Mouse (Mus musculus) C2C12 (cell line): ENCODE data around the gene Ror1. TPM values are rescaled to one million over a fixed set of nuclear protein-coding genes. Genes with fewer than 3 reads are reported as not detected.

ENCODE experiments used
- H3K27me3 ChIP-seq: one replicate; pipeline ENCODE4 v1.6.1; 2011; ENCODE audit not compliant: control insufficient read depth, insufficient read depth, insufficient read length
- H3K36me3 ChIP-seq: one replicate; pipeline ENCODE4 v1.6.1; 2011; ENCODE audit not compliant: control insufficient read depth, insufficient read depth
- H3K4me3 ChIP-seq: one replicate; pipeline ENCODE4 v1.5.1; 2011; ENCODE audit warnings: mild to moderate bottlenecking, control low read depth; ENCODE audit not compliant: poor library complexity, insufficient read depth, severe bottlenecking
- H3K79me2 ChIP-seq: one replicate; pipeline ENCODE4 v1.6.1; 2011; ENCODE audit not compliant: control insufficient read depth, insufficient read depth
- H3K79me3 ChIP-seq: one replicate; pipeline ENCODE4 v1.6.1; 2011; ENCODE audit warnings: low read depth, control low read depth
- H3ac ChIP-seq: one replicate; pipeline ENCODE3; 2011; ENCODE audit warnings: low read depth; ENCODE audit not compliant: control insufficient read depth, insufficient read length
- CEBPB ChIP-seq: IDR thresholded peaks from one replicate; pipeline ENCODE4 v1.6.1; 2011; ENCODE audit warnings: low read depth, mild to moderate bottlenecking, control low read depth, moderate library complexity
- CTCF ChIP-seq: IDR thresholded peaks from one replicate; pipeline ENCODE4 v1.5.1; 2011; ENCODE audit not compliant: control insufficient read depth, insufficient read depth, insufficient read length
- FOSL1 ChIP-seq: IDR thresholded peaks from one replicate; pipeline ENCODE4 v1.8.0; 2011; ENCODE audit warnings: mild to moderate bottlenecking, low read length; ENCODE audit not compliant: poor library complexity, insufficient read depth, severe bottlenecking
- MAX ChIP-seq: IDR thresholded peaks from one replicate; pipeline ENCODE4 v1.6.1; 2011; ENCODE audit warnings: mild to moderate bottlenecking, control low read depth
- MYOD1 ChIP-seq: IDR thresholded peaks from one replicate; pipeline ENCODE4 v1.6.1; 2011; ENCODE audit warnings: low read depth; ENCODE audit not compliant: control insufficient read depth, insufficient read length
- MYOG ChIP-seq: IDR thresholded peaks from one replicate; pipeline ENCODE4 v1.6.1; 2011; ENCODE audit not compliant: control insufficient read depth, insufficient read length; ENCODE audit errors: extremely low read depth
- USF1 ChIP-seq: IDR thresholded peaks from one replicate; pipeline ENCODE4 v1.6.1; 2011; ENCODE audit warnings: low read depth, mild to moderate bottlenecking, control low read depth, moderate library complexity
- polyA plus RNA-seq: library from polyadenylated mRNA; unstranded; fragments of >200 nt; fragmentation: generic; extraction: Trizol; gene quantifications from one replicate; pipeline ENCODE4 v1.2.1, GENCODE M21; 2012; ENCODE audit warnings: missing spikeins

Gene Ror1
- polyA plus RNA-seq, 1 experiment: 0.04 TPM

DNA sequence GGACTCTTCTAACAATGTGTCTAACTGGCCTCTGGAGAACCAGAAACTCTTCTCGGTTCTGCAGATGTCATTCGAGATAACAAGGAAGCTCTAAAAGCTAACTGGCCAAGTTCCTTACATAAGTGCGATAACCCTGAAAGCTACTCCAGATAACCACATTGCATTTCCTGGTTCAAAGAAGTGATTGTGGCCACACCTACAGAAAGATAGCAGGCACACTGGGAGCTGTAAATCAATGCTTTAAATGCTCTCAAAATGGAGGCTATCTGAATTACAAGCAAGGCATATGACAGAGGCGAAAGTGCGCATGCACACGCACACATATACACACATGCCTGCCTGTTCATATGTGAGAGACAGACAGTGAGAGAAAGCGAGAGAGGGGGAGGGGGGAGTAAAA is 136.9 kb downstream of the Ror1 start:
- TF ChIP-seq USF1 (no peak), CEBPB (no peak), MAX (no peak), CTCF (no peak), MYOG (no peak)
- Histone ChIP-seq H3K79me2 (no peaks in the 10 kb centered on the region), H3K4me3 (no peak overlapping the region), H3K27me3 (no peaks in the 10 kb centered on the region), H3ac (no peak overlapping the region), H3K36me3 (no peaks in the 10 kb centered on the region), H3K79me3 (no peaks in the 10 kb centered on the region)

DNA sequence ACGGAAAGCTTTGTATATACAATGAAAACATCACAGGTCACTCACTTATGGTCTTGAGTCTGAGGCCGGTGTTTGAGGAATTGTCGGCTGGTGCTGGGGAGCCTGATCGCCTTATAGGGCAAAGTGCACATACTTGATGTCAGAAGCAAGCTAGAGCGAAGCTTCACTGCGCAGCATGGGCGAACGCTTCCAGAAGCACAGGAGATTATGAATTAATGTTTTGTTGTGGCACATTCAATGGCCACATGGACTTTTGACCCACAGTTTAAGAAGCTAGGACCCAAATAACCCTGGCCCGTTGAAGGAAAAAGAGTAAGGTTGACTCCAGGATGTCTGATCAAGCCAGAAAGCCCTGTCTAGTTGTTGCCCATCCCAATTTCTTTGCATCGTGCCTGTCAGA is 138.2 kb downstream of the Ror1 start:
- Histone ChIP-seq H3K36me3 (no peaks in the 10 kb centered on the region), H3ac (no peak overlapping the region)

GRCm38 (mm10) chr4:100236339-100236738 is 140.7 kb downstream of the Ror1 start:
- H3ac ChIP-seq: no peak overlapping the region
- H3K36me3 ChIP-seq: no peaks in the 10 kb centered on the region
- no peak overlapping the region for H3K4me3 ChIP-seq
- no peaks in the 10 kb centered on the region for H3K27me3 ChIP-seq
- TF ChIP-seq MYOD1: no peak
- TF ChIP-seq MYOG: no peak
- TF ChIP-seq USF1: no peak
- no peak for TF ChIP-seq CTCF
- TF ChIP-seq MAX: no peak
- no peak for TF ChIP-seq CEBPB
- no peak for TF ChIP-seq FOSL1
- H3K79me3 ChIP-seq: no peaks in the 10 kb centered on the region
- H3K79me2 ChIP-seq: no peaks in the 10 kb centered on the region

More for the DNA sequence above, 138.2 kb downstream of the Ror1 start:
- Histone ChIP-seq H3K79me2 (no peaks in the 10 kb centered on the region), H3K27me3 (no peaks in the 10 kb centered on the region), H3K4me3 (no peak overlapping the region), H3K79me3 (no peaks in the 10 kb centered on the region)
- TF ChIP-seq MYOG (no peak), FOSL1 (no peak), MAX (no peak), USF1 (no peak), CTCF (no peak), MYOD1 (no peak), CEBPB (no peak)

DNA sequence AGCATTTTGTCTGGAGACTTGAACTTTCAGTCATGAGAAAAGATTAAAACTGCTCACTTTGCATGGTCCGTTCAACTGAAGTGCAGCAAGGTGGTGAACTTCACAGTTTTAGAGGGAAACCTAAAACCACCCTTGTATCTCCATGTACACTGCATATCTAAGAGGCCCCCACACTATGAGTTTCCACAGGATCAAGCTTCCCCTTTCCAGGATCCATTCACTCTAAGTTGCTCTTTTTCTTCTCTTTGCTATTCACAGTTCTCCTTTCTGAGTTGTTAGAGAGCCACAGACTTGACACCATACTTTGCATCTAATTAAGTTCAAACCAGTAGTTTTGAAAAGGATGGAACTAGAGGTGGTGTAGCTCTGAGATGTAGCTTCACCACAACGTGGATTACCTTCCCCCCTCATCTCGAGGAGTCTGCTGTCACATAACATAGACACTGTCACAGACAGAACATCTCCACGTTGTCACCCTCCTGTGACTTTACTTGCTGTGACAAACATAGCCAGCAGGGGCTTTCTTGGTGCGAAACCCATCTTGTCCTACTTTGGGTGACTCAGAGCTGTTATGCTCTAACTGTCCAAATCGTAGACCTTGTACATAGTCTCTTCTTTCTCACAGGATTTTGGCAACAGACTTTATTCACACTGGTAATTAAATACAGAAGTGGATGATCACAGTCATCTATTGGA is 146.6 kb downstream of the Ror1 start:
- TF ChIP-seq CEBPB: no peak
- TF ChIP-seq MAX: no peak
- TF ChIP-seq MYOD1: no peak
- TF ChIP-seq CTCF: no peak
- TF ChIP-seq MYOG: no peak
- TF ChIP-seq USF1: no peak
- no peak for TF ChIP-seq FOSL1
- H3K4me3 ChIP-seq: no peak overlapping the region
- H3K79me2 ChIP-seq: no peaks in the 10 kb centered on the region
- H3ac ChIP-seq: no peak overlapping the region
- no peaks in the 10 kb centered on the region for H3K27me3 ChIP-seq
- no peaks in the 10 kb centered on the region for H3K36me3 ChIP-seq
- H3K79me3 ChIP-seq: no peaks in the 10 kb centered on the region

DNA sequence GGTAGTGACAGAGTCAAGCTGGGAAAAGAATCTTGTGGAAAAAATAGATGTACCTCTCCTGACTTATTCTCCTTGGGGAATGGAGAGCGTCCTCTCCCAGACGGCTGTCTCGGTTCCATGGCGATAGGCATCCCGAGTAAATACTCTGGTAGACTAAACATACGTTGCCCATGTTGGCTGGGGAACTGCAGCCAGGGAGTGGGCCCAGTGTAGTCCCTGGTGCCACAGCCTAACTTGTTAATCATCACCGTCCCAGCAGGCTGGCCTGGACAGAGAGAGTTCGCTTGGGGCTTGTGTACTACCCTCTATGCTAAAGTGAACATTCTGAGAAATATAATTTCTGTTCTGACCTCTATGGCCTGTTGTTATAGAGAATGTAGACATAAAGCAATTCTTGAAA is 148.7 kb downstream of the Ror1 start:
- no peak overlapping the region for H3ac ChIP-seq
- H3K79me3 ChIP-seq: no peaks in the 10 kb centered on the region
- TF ChIP-seq FOSL1: no peak
- TF ChIP-seq MYOD1: no peak
- TF ChIP-seq MAX: no peak
- no peak for TF ChIP-seq CEBPB
- TF ChIP-seq USF1: no peak
- TF ChIP-seq CTCF: no peak
- TF ChIP-seq MYOG: no peak
- no peaks in the 10 kb centered on the region for H3K27me3 ChIP-seq
- no peaks in the 10 kb centered on the region for H3K36me3 ChIP-seq
- no peaks in the 10 kb centered on the region for H3K79me2 ChIP-seq
- H3K4me3 ChIP-seq: no peak overlapping the region

- Histone ChIP-seq H3ac (no peak overlapping the region), H3K79me2 (no peaks in the 10 kb centered on the region), H3K36me3 (no peaks in the 10 kb centered on the region), H3K79me3 (no peaks in the 10 kb centered on the region), H3K4me3 (no peak overlapping the region), H3K27me3 (no peaks in the 10 kb centered on the region)
- TF ChIP-seq CTCF (no peak), CEBPB (no peak), FOSL1 (no peak), USF1 (no peak), MYOD1 (no peak), MYOG (no peak), MAX (no peak)
Measured at GRCm38 (mm10) chr4:100244701-100245100, 149.1 kb downstream of the Ror1 start.
